Mouse (Mus musculus) midbrain, embryonic 13.5 days (tissue): ENCODE results near the gene Neu3. TPM values are rescaled to one million over a fixed set of nuclear protein-coding genes. Genes with fewer than 3 reads are reported as not detected.
"Not testable (repeated sequence)": the region's sequence is repeated elsewhere in the genome, so short reads cannot be mapped to it uniquely, and the experiment has no call there.

Experiments
- ATAC-seq: fragments of 200-750 bp; cut with Nextera tagmentation; 2 replicates; pipeline ENCODE4 v1.8.0; 2017; ENCODE audit warnings: mild to moderate bottlenecking, moderate TSS enrichment, moderate library complexity
- H3K27ac ChIP-seq: fragments of 300-500 bp; sonication (generic); 2 replicates; pipeline ENCODE4 v1.5.1; 2015; ENCODE audit warnings: inconsistent platforms, mild to moderate bottlenecking, moderate library complexity
- H3K27me3 ChIP-seq: fragments of 300-500 bp; sonication (generic); 2 replicates; pipeline ENCODE4 v1.6.1; 2015; ENCODE audit warnings: mild to moderate bottlenecking, inconsistent platforms
- H3K36me3 ChIP-seq: fragments of 300-500 bp; sonication (generic); 2 replicates; pipeline ENCODE4 v1.6.1; 2015; ENCODE audit warnings: mild to moderate bottlenecking, inconsistent platforms
- H3K4me1 ChIP-seq: fragments of 300-500 bp; sonication (generic); replicated peaks from 2 replicates; pipeline ENCODE4 v1.6.1; 2015; ENCODE audit warnings: inconsistent platforms
- H3K4me2 ChIP-seq: fragments of 300-500 bp; sonication (generic); replicated peaks from 2 replicates; pipeline ENCODE4 v1.6.1; 2015; ENCODE audit warnings: moderate library complexity, mild to moderate bottlenecking, inconsistent platforms
- H3K4me3 ChIP-seq: fragments of 300-500 bp; sonication (generic); replicated peaks from 2 replicates; pipeline ENCODE4 v1.5.1; 2015; ENCODE audit warnings: mild to moderate bottlenecking, inconsistent platforms
- H3K9ac ChIP-seq: fragments of 300-500 bp; sonication (generic); replicated peaks from 2 replicates; pipeline ENCODE4 v1.6.1; 2015; ENCODE audit warnings: mild to moderate bottlenecking, inconsistent platforms
- H3K9me3 ChIP-seq: fragments of 300-500 bp; sonication (generic); 2 replicates; pipeline ENCODE4 v1.6.1; 2016; ENCODE audit warnings: mild to moderate bottlenecking, inconsistent platforms
- WGBS: fragments of 180-500 bp; shearing (Covaris S2); methylation state at CpG from one replicate; pipeline ENCODE4 v1.1.7; 2015; 5-methylcytosine and 5-hydroxymethylcytosine counted together
- polyA plus RNA-seq: library from polyadenylated mRNA; unstranded; fragments of >200 nt; fragmentation: Nextera tagmentation; extraction: Ambion mirVana; gene quantifications from 2 replicates; pipeline ENCODE4 v1.2.1, GENCODE M21; 2015

Gene Neu3
- polyA plus RNA-seq, 1 experiment from 2014 or later = 1.2 TPM

DNA sequence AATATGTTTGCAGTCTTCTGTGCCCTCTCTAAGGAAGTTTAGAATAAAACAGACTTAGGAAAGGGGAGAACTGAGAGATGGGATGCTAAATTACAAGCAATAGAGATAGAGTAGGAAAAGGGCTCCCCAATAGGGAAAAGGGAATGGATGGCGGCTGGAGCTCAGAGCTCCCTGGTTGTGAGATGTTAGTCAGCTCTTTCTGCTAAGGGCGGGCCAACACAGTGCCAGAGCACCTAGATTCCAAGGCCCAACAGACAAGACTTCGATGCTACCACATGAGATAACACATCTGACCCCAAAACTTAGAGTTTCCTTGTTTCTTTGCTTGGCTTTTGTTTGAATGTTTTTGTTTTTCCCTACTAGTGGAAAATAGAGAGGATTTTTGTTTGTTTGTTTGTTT, 24.2 kb downstream of the Neu3 start:
- H3K4me1 ChIP-seq, ATAC-seq, H3K36me3 ChIP-seq, H3K9ac ChIP-seq, H3K4me2 ChIP-seq, H3K9me3 ChIP-seq, H3K27ac ChIP-seq, H3K27me3 ChIP-seq, H3K4me3 ChIP-seq: not testable (repeated sequence)
- WGBS = 86% methylated on average over 3 of the region's 3 CpGs

DNA sequence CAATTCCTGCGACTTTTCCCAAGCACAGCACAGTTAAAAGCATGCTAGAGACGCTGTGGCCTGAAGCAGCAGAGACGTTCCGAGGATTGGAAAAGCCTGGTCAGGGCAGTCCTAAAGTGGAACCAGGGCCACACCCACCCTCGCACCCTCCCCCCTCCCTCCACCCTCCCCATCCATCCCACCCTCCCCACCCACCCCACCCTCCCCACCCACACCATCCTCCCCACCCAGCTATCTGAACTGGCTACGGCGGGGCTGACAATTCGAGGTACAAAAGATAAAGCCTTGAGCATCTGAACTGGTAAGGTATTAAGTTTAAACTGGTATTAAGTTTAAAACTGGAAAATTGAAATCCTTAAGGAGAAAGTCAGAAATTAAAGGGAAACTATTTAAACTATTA, 24.7 kb downstream of the Neu3 start:
- H3K27ac ChIP-seq = no peak overlapping the region
- ATAC-seq = no peak
- H3K9ac ChIP-seq = no peak overlapping the region
- WGBS = 77% methylated on average over 8 of the region's 8 CpGs
- no peak overlapping the region for H3K4me2 ChIP-seq
- H3K27me3 ChIP-seq = 0 out of 2 replicates have a peak, but pooled peaks cover 2% of the 10 kb centered on the region
- no peaks in the 10 kb centered on the region for H3K4me1 ChIP-seq
- no peak overlapping the region for H3K4me3 ChIP-seq
- H3K36me3 ChIP-seq = no peaks in the 10 kb centered on the region
- H3K9me3 ChIP-seq = no peaks in the 10 kb centered on the region

DNA sequence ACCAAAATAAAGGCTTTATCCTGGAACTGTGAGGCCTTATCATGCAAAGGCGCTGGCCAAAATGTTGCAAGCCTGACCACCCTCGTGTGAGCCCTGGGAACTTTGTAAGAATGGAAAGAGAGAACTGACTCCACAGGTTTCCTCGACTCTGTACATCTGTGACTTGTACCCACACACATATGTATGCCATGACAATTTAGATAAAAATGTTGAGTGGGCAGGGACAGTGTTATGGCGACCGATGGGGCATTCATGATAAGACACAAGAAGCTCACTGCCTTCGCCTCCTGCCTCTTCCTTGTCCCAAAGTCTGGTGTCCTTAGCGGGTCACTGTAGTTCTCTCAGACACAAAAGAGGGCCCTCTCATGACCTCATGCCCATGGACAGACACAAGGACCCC, 29.1 kb downstream of the Neu3 start:
- Histone ChIP-seq H3K27ac (no peak overlapping the region), H3K9ac (no peak overlapping the region), H3K4me1 (peaks cover 31% of the 10 kb centered on the region), H3K27me3 (0 out of 2 replicates have a peak, but pooled peaks cover 2% of the 10 kb centered on the region), H3K4me3 (no peak overlapping the region), H3K9me3 (no peaks in the 10 kb centered on the region), H3K36me3 (no peaks in the 10 kb centered on the region), H3K4me2 (no peak overlapping the region)
- 73% methylated on average over 7 of the region's 7 CpGs for WGBS
- no peak for ATAC-seq

DNA sequence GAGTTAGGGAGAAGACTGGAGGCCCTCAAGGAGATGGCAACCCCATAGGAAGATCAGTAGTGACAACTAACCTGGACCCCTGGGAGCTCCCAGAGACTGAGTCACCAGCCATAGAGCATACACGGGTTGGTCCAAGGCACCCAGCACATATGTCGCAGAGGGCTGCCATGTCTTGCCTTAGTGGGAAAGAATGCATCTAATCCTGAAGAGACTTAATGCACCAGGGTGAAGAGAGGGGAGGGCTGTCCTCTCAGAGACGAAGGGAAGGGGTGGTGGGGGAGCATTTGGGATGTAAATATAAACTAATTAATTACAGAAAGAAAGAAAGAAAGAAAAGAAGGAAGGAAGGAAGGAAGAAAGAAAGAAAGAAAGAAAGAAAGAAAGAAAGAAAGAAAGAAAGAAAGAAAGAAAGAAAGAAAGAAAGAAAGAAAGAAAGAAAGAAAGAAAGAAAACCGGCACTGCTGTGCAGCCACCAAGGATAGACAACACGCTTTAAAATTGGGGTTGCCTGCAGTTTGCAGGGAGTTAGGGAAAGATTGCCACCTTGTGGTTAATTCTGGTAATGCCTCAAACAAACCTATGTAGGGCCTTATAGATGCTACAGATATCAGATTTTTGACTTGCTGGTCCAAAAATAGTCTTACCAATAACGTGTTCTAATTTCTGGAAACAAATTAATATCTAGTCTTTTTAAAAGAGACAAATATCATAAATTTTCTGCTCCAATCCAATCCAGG, 30.1 kb downstream of the Neu3 start:
- peaks cover 31% of the 10 kb centered on the region for H3K4me1 ChIP-seq
- peak; percentile 69; the same call in 1 of the 2 replicates for ATAC-seq
- no peak overlapping the region for H3K27ac ChIP-seq
- no peaks in the 10 kb centered on the region for H3K36me3 ChIP-seq
- no peak overlapping the region for H3K4me3 ChIP-seq
- H3K4me2 ChIP-seq = no peak overlapping the region
- H3K27me3 ChIP-seq = 0 out of 2 replicates have a peak, but pooled peaks cover 2% of the 10 kb centered on the region
- no peaks in the 10 kb centered on the region for H3K9me3 ChIP-seq
- no peak overlapping the region for H3K9ac ChIP-seq
- WGBS = 34% methylated on average over 6 of the region's 6 CpGs

DNA sequence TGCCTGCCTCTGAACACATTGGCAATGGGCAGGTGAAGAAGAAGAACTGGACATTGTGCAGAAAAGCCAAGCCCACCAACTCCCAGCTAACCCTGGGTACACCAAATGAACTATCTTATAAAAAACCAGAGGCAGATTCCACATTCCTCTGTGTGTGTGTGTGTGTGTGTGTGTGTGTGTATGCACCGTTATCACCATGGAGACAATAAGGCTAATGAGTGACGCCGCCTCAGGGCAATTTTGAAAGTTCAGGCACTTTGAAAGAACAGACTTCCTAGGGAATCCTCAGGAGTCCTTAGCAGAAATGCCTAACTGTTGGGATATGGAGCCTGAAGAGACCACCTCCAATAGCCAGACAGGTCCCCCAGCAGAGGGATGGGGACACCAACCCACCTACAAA, 31.0 kb downstream of the Neu3 start:
- Histone ChIP-seq H3K9ac (no peak overlapping the region), H3K4me1 (peaks cover 31% of the 10 kb centered on the region), H3K4me3 (no peak overlapping the region), H3K27ac (no peak overlapping the region), H3K9me3 (no peaks in the 10 kb centered on the region), H3K27me3 (0 out of 2 replicates have a peak, but pooled peaks cover 2% of the 10 kb centered on the region), H3K36me3 (no peaks in the 10 kb centered on the region), H3K4me2 (no peak overlapping the region)
- 73% methylated on average over 3 of the region's 3 CpGs for WGBS
- ATAC-seq = no peak

DNA sequence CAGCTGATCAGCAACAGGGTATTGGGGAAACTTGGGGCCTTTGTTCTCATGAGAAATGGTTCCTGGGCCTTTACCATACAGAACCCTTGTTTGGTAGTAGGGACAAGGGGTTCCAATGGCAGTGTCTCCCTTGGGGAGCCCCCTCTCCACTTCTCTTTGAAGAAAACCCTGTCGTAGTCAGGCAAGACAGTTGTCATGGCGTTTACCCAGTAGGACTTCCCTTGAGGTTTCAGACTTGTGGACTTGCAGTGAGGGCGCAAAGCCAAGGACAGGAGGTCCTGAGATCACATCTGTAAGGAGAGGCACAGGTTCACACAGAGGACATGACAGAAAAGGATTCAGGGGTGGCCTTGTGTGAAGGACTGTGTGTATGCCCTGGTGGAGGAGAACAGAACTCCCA, 31.7 kb downstream of the Neu3 start:
- Histone ChIP-seq H3K4me2 (no peak overlapping the region), H3K9me3 (no peaks in the 10 kb centered on the region), H3K36me3 (no peaks in the 10 kb centered on the region), H3K9ac (no peak overlapping the region), H3K27me3 (0 out of 2 replicates have a peak, but pooled peaks cover 2% of the 10 kb centered on the region), H3K4me3 (no peak overlapping the region), H3K4me1 (peaks cover 31% of the 10 kb centered on the region), H3K27ac (no peak overlapping the region)
- ATAC-seq = no peak
- WGBS = 62% methylated on average over 3 of the region's 3 CpGs

DNA sequence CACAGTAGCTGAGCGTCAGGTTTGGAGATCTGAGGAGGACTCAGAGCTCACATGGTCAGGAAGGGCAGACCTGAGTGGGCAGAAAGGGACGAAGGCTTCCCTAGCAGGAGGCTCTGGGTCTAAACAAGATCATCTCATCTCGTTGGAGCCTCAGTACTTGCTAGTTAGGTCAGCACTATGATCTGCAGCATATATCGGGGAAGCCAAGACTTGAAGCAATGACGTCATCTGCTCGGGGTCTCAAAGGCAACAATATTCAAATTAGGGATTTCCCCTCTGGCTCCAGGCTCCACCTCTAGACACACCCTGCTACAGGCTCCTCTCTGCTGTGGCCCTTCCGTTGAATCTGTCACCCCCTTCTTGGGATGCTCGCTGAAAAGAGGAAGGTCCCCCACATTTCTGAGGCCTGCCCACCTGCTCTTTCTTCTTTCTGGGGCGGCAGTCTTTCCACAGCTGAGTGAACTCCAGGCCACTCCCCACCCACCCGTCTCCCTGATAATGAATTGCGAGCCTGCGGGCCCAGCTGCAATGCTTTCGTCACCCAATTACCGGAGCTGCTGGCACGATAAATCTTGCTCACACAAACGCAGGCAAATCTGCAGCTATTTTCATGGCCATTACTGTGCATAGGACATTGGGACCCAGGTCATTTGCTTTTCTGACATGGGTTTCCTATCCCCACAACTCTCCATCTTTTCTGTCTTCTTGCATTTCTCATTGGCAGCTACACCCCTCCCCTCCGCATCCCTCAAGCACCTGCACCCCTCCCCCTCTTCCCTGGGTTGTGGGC, 32.8 kb downstream of the Neu3 start:
- Histone ChIP-seq H3K4me3 (peak overlapping the region; percentile 13; the same call in 1 of the 2 replicates), H3K9ac (peak overlapping the region; percentile 42), H3K36me3 (no peaks in the 10 kb centered on the region), H3K27ac (peak overlapping the region; percentile 32), H3K9me3 (no peaks in the 10 kb centered on the region), H3K4me1 (peaks cover 31% of the 10 kb centered on the region), H3K4me2 (peak overlapping the region; percentile 45), H3K27me3 (0 out of 2 replicates have a peak, but pooled peaks cover 2% of the 10 kb centered on the region)
- peak; percentile 67 for ATAC-seq
- WGBS = 12% methylated on average over 17 of the region's 17 CpGs

DNA sequence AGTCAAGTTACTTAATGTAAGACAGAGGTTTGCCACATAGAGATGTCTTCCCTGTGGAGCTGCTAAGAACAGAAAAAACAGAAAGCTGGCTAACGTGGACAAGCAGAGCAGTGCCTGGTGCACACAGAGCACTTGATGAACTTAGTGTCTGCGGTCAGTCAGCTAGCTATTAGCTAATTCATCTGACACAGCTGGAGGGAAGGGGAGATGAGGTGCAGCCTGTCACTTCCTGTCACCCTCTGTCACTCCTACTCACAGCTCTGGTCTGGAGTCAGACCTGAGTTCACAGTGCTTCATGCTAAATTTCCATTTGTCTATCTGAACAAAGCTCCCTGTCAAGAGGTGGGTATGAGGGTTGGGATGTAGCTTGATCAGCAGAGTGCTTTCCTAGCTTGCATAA, 34.1 kb downstream of the Neu3 start:
- no peak overlapping the region for H3K27ac ChIP-seq
- H3K9me3 ChIP-seq = no peaks in the 10 kb centered on the region
- H3K36me3 ChIP-seq = no peaks in the 10 kb centered on the region
- peaks cover 31% of the 10 kb centered on the region for H3K4me1 ChIP-seq
- 58% methylated on average over 2 of the region's 2 CpGs for WGBS
- no peak overlapping the region for H3K4me2 ChIP-seq
- ATAC-seq = no peak
- no peak overlapping the region for H3K9ac ChIP-seq
- H3K4me3 ChIP-seq = no peak overlapping the region
- 0 out of 2 replicates have a peak, but pooled peaks cover 2% of the 10 kb centered on the region for H3K27me3 ChIP-seq

DNA sequence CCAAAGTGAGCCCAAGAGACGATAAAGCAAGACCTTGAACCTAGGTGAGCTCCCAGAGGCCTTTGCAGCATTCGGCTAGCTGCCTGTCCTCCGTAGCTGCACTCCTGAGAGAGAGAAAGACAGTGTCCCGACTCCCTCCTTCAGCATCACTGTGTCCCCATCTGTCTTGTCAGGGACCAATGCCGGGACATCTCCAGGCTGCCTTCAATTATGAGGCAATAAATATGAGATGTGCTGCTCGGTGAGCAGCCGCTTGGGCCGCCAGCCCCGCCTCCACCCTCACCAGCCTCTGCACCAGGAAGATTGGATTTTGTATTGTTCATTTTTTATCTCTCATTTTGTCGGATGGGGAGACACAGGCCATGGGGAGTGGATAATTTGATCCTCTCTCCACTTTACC, 37.4 kb downstream of the Neu3 start:
- Histone ChIP-seq H3K27ac (no peak overlapping the region), H3K27me3 (no peaks in the 10 kb centered on the region), H3K9me3 (no peaks in the 10 kb centered on the region), H3K4me2 (no peak overlapping the region), H3K36me3 (no peaks in the 10 kb centered on the region), H3K4me3 (no peak overlapping the region), H3K4me1 (peaks cover 26% of the 10 kb centered on the region), H3K9ac (no peak overlapping the region)
- ATAC-seq = 0 out of 2 replicates have a peak, but pooled peaks have one; percentile 5
- WGBS = 77% methylated on average over 10 of the region's 10 CpGs

DNA sequence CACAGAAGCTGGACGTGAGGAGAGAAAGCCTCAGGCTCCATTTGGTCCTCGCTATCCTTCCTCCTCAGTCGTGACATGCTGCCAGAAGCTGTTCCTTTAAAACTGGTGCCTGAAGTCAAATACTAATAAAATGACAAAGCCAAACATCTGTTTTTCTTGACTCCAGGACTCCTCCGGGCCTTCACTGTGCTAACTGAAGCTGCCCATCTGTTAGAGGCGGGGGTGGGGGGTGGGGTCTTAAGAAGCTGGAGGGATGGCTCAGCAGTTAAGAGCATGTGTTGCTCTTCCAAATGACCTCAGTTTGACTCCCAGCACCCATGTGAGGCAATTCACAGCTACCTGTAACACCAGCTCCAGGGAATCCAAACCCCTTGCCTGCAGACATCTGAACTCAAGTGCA, 39.7 kb downstream of the Neu3 start:
- WGBS = 59% methylated on average over 5 of the region's 5 CpGs
- no peak overlapping the region for H3K4me3 ChIP-seq

DNA sequence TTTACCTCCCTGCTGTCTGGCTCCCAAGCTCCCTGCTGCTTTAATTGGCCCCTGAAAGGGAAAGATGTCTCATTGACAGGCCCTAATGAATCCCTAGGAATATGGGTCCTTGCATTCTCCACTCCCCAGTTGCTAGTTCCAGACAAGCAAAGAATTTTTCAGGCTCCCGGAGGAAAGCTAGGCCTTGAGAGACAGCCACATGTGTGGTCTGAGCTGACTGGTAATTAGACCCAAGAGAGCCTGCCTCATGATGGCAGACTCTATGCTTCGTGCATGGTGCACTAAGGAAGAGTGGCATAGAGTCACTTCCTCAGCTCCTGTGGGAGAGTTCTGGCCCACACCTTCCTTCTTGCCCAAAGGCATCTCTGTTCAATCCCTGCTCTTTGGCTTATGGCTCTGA, 40.3 kb downstream of the Neu3 start:
- WGBS = 47% methylated on average over 2 of the region's 2 CpGs
- no peak overlapping the region for H3K27ac ChIP-seq

More for the DNA sequence above, 39.7 kb downstream of the Neu3 start:
- no peak for ATAC-seq
- Histone ChIP-seq H3K27me3 (no peaks in the 10 kb centered on the region), H3K4me2 (no peak overlapping the region), H3K27ac (no peak overlapping the region), H3K9me3 (no peaks in the 10 kb centered on the region), H3K9ac (no peak overlapping the region), H3K4me1 (peaks cover 15% of the 10 kb centered on the region), H3K36me3 (no peaks in the 10 kb centered on the region)

DNA sequence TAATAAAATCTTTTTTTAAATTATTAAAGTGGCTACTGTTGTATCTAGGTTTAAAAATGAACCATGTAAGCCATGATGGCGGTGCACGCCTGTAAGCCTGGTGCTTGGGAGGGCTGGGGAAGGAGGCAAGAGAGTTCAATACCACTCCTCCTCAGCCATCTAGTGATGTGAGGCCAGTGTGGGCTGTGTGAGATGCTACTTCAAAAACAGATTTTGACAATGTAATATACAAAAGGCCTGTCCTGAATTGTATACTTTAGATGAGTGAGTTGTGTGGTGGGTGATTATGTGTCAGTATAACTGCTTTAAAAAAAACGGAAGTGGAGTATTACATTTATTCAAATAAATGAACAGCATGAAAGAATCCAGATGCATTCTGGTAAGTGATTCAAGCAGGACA, 41.4 kb downstream of the Neu3 start:
- no peaks in the 10 kb centered on the region for H3K36me3 ChIP-seq
- peaks cover 15% of the 10 kb centered on the region for H3K4me1 ChIP-seq
- H3K9ac ChIP-seq = no peak overlapping the region
- no peaks in the 10 kb centered on the region for H3K9me3 ChIP-seq
- no peak overlapping the region for H3K27ac ChIP-seq
- WGBS = 63% methylated on average over 3 of the region's 3 CpGs
- no peak overlapping the region for H3K4me3 ChIP-seq
- H3K27me3 ChIP-seq = no peaks in the 10 kb centered on the region
- no peak overlapping the region for H3K4me2 ChIP-seq
- no peak for ATAC-seq

More for the DNA sequence above, 40.3 kb downstream of the Neu3 start:
- Histone ChIP-seq H3K27me3 (no peaks in the 10 kb centered on the region), H3K9ac (no peak overlapping the region), H3K4me2 (no peak overlapping the region), H3K4me1 (peaks cover 15% of the 10 kb centered on the region), H3K9me3 (no peaks in the 10 kb centered on the region), H3K4me3 (no peak overlapping the region), H3K36me3 (no peaks in the 10 kb centered on the region)
- no peak for ATAC-seq
